Mouse (Mus musculus): Measurements from ENCODE around the gene Pptc7.
A peak's percentile ranks its signal among the peaks of the same experiment; 100 is the strongest.

Gene Pptc7

GRCm38 (mm10) chr5:122284183-122285028 is at the start of gene Pptc7:
Gene Pptc7, plus strand, starts transcription at chr5:122284365.
- peak; percentile 89 for DNase-seq

- DNase-seq: no peak
These were observed 48.8 kb upstream of the Pptc7 start for GRCm38 (mm10) chr5:122235196-122235836.

- no peak for DNase-seq
These were observed 47.0 kb upstream of the Pptc7 start for GRCm38 (mm10) chr5:122237200-122237599.

- no peak for DNase-seq
These were observed 44.5 kb upstream of the Pptc7 start for GRCm38 (mm10) chr5:122239618-122240017.

- DNase-seq: peak; percentile 52
These were observed 43.6 kb upstream of the Pptc7 start for GRCm38 (mm10) chr5:122240521-122240920.

- no peak for DNase-seq
These were observed 43.2 kb upstream of the Pptc7 start for GRCm38 (mm10) chr5:122240989-122241388.

GRCm38 (mm10) chr5:122242521-122243123 is 41.5 kb upstream of the Pptc7 start:
- DNase-seq: no peak

- no peak for DNase-seq
These were observed 40.2 kb upstream of the Pptc7 start for GRCm38 (mm10) chr5:122243781-122244523.

GRCm38 (mm10) chr5:122245186-122245585 is 39.0 kb upstream of the Pptc7 start:
- peak; percentile 6 for DNase-seq

GRCm38 (mm10) chr5:122246547-122247167 is 37.5 kb upstream of the Pptc7 start:
- DNase-seq: no peak

GRCm38 (mm10) chr5:122247529-122247928 is 36.6 kb upstream of the Pptc7 start:
- no peak for DNase-seq

- no peak for DNase-seq
These were observed 36.2 kb upstream of the Pptc7 start for GRCm38 (mm10) chr5:122247934-122248333.

GRCm38 (mm10) chr5:122249281-122249680 is 34.9 kb upstream of the Pptc7 start:
- DNase-seq: peak; percentile 65

- no peak for DNase-seq
These were observed 32.1 kb upstream of the Pptc7 start for GRCm38 (mm10) chr5:122251895-122252606.

GRCm38 (mm10) chr5:122258027-122258741 is 26.0 kb upstream of the Pptc7 start:
- no peak for DNase-seq

- no peak for DNase-seq
These were observed 22.1 kb upstream of the Pptc7 start for GRCm38 (mm10) chr5:122262104-122262503.

- peak; percentile 85 for DNase-seq
These were observed 19.9 kb upstream of the Pptc7 start, which contains the start of gene Tctn1 for GRCm38 (mm10) chr5:122263933-122264905. Gene Tctn1, minus strand, starts transcription at chr5:122264460.

GRCm38 (mm10) chr5:122265187-122265586 is 19.0 kb upstream of the Pptc7 start:
- no peak for DNase-seq

- no peak for DNase-seq
These were observed 18.2 kb upstream of the Pptc7 start for GRCm38 (mm10) chr5:122265942-122266341.

GRCm38 (mm10) chr5:122267136-122267535 is 17.0 kb upstream of the Pptc7 start:
- no peak for DNase-seq
